Mouse (Mus musculus): Measurements from ENCODE around the gene Cd8b1. TPM values are rescaled to one million over a fixed set of nuclear protein-coding genes. Genes with fewer than 3 reads are reported as not detected.
"Not testable (repeated sequence)": the region's sequence is repeated elsewhere in the genome, so short reads cannot be mapped to it uniquely, and the experiment has no call there.

Cd8b1 gene
- polyA plus RNA-seq, 1 experiment from 2014 or later: not detected

- H3K27ac ChIP-seq (replicated peaks): no peak overlapping the region
- no peaks in the 10 kb centered on the region for H3K9me3 ChIP-seq (replicated peaks)
- H3K4me3 ChIP-seq (replicated peaks): no peak overlapping the region
- WGBS (ENCODE audit: insufficient replicate concordance): 51% methylated on average over 6 of the region's 6 CpGs
- H3K36me3 ChIP-seq (replicated peaks): no peaks in the 10 kb centered on the region
- no peaks in the 10 kb centered on the region for H3K27me3 ChIP-seq
- no peaks in the 10 kb centered on the region for H3K4me1 ChIP-seq (replicated peaks)
- no peak overlapping the region for H3K9ac ChIP-seq
- ATAC-seq (ENCODE audit: insufficient read depth): no peak
- H3K4me2 ChIP-seq: no peak overlapping the region
These were observed 7.3 kb downstream of the Cd8b1 start for GRCm38 (mm10) chr6:71329881-71330280.

- H3K4me1 ChIP-seq (replicated peaks): no peaks in the 10 kb centered on the region
- no peaks in the 10 kb centered on the region for H3K27me3 ChIP-seq
- no peak overlapping the region for H3K27ac ChIP-seq (replicated peaks)
- no peak overlapping the region for H3K4me2 ChIP-seq
- WGBS (ENCODE audit: insufficient replicate concordance): 58% methylated on average over 7 of the region's 7 CpGs
- no peak for ATAC-seq (ENCODE audit: insufficient read depth)
- H3K9me3 ChIP-seq (replicated peaks): no peaks in the 10 kb centered on the region
- no peak overlapping the region for H3K9ac ChIP-seq
- H3K4me3 ChIP-seq (replicated peaks): no peak overlapping the region
- H3K36me3 ChIP-seq (replicated peaks): no peaks in the 10 kb centered on the region
These were observed 7.9 kb downstream of the Cd8b1 start for GRCm38 (mm10) chr6:71330486-71330885.

- WGBS (ENCODE audit: insufficient replicate concordance): 72% methylated on average over 3 of the region's 4 CpGs
- H3K9me3 ChIP-seq (replicated peaks); H3K27ac ChIP-seq (replicated peaks); H3K4me2 ChIP-seq; H3K4me3 ChIP-seq (replicated peaks); ATAC-seq (ENCODE audit: insufficient read depth); H3K36me3 ChIP-seq (replicated peaks); H3K9ac ChIP-seq; H3K27me3 ChIP-seq; H3K4me1 ChIP-seq (replicated peaks): not testable (repeated sequence)
These were observed 8.9 kb downstream of the Cd8b1 start for GRCm38 (mm10) chr6:71331491-71331890.

GRCm38 (mm10) chr6:71332236-71332965 is 9.8 kb downstream of the Cd8b1 start:
- Histone ChIP-seq H3K9me3 (replicated peaks) (no peaks in the 10 kb centered on the region), H3K27ac (replicated peaks) (no peak overlapping the region), H3K4me2 (no peak overlapping the region), H3K9ac (no peak overlapping the region), H3K36me3 (replicated peaks) (no peaks in the 10 kb centered on the region), H3K4me1 (replicated peaks) (no peaks in the 10 kb centered on the region), H3K27me3 (no peaks in the 10 kb centered on the region), H3K4me3 (replicated peaks) (no peak overlapping the region)
- WGBS (ENCODE audit: insufficient replicate concordance): 68% methylated on average over 11 of the region's 11 CpGs
- no peak for ATAC-seq (ENCODE audit: insufficient read depth)

- Histone ChIP-seq H3K27me3 (no peaks in the 10 kb centered on the region), H3K4me3 (replicated peaks) (no peak overlapping the region), H3K36me3 (replicated peaks) (no peaks in the 10 kb centered on the region), H3K9me3 (replicated peaks) (no peaks in the 10 kb centered on the region), H3K9ac (no peak overlapping the region), H3K4me2 (no peak overlapping the region), H3K27ac (replicated peaks) (no peak overlapping the region), H3K4me1 (replicated peaks) (no peaks in the 10 kb centered on the region)
- 64% methylated on average over 3 of the region's 3 CpGs for WGBS (ENCODE audit: insufficient replicate concordance)
- ATAC-seq (ENCODE audit: insufficient read depth): no peak
These were observed 10.4 kb downstream of the Cd8b1 start for GRCm38 (mm10) chr6:71333031-71333430.

GRCm38 (mm10) chr6:71333578-71334273 is 11.1 kb downstream of the Cd8b1 start:
- WGBS (ENCODE audit: insufficient replicate concordance): 70% methylated on average over 11 of the region's 11 CpGs
- H3K4me2 ChIP-seq: no peak overlapping the region
- H3K27me3 ChIP-seq: no peaks in the 10 kb centered on the region
- H3K4me1 ChIP-seq (replicated peaks): no peaks in the 10 kb centered on the region
- no peak overlapping the region for H3K4me3 ChIP-seq (replicated peaks)
- no peak overlapping the region for H3K9ac ChIP-seq
- no peaks in the 10 kb centered on the region for H3K9me3 ChIP-seq (replicated peaks)
- ATAC-seq (ENCODE audit: insufficient read depth): no peak
- no peak overlapping the region for H3K27ac ChIP-seq (replicated peaks)
- H3K36me3 ChIP-seq (replicated peaks): no peaks in the 10 kb centered on the region

GRCm38 (mm10) chr6:71337666-71338065 is 15.1 kb downstream of the Cd8b1 start:
- H3K9me3 ChIP-seq (replicated peaks): no peaks in the 10 kb centered on the region
- no peak overlapping the region for H3K27ac ChIP-seq (replicated peaks)
- H3K4me2 ChIP-seq: no peak overlapping the region
- H3K4me1 ChIP-seq (replicated peaks): no peaks in the 10 kb centered on the region
- H3K27me3 ChIP-seq: no peaks in the 10 kb centered on the region
- no peak overlapping the region for H3K9ac ChIP-seq
- WGBS (ENCODE audit: insufficient replicate concordance): 93% methylated on average over 8 of the region's 8 CpGs
- H3K36me3 ChIP-seq (replicated peaks): no peaks in the 10 kb centered on the region
- H3K4me3 ChIP-seq (replicated peaks): no peak overlapping the region
- no peak for ATAC-seq (ENCODE audit: insufficient read depth)

- Histone ChIP-seq H3K36me3 (replicated peaks) (no peaks in the 10 kb centered on the region), H3K9ac (no peak overlapping the region), H3K27ac (replicated peaks) (no peak overlapping the region), H3K4me3 (replicated peaks) (no peak overlapping the region), H3K4me2 (no peak overlapping the region), H3K9me3 (replicated peaks) (no peaks in the 10 kb centered on the region), H3K4me1 (replicated peaks) (no peaks in the 10 kb centered on the region), H3K27me3 (no peaks in the 10 kb centered on the region)
- 65% methylated on average over 3 of the region's 3 CpGs for WGBS (ENCODE audit: insufficient replicate concordance)
- ATAC-seq (ENCODE audit: insufficient read depth): no peak
These were observed 16.4 kb downstream of the Cd8b1 start for GRCm38 (mm10) chr6:71338941-71339340.

GRCm38 (mm10) chr6:71339351-71339750 is 16.8 kb downstream of the Cd8b1 start:
- no peaks in the 10 kb centered on the region for H3K4me1 ChIP-seq (replicated peaks)
- no peak overlapping the region for H3K27ac ChIP-seq (replicated peaks)
- 54% methylated on average over 4 of the region's 4 CpGs for WGBS (ENCODE audit: insufficient replicate concordance)

GRCm38 (mm10) chr6:71341179-71341578 is 18.6 kb downstream of the Cd8b1 start:
- Histone ChIP-seq H3K4me1 (replicated peaks) (no peaks in the 10 kb centered on the region), H3K4me2 (no peak overlapping the region), H3K27me3 (no peaks in the 10 kb centered on the region), H3K27ac (replicated peaks) (no peak overlapping the region), H3K9me3 (replicated peaks) (no peaks in the 10 kb centered on the region), H3K4me3 (replicated peaks) (no peak overlapping the region), H3K9ac (no peak overlapping the region), H3K36me3 (replicated peaks) (no peaks in the 10 kb centered on the region)
- no peak for ATAC-seq (ENCODE audit: insufficient read depth)
- WGBS (ENCODE audit: insufficient replicate concordance): 70% methylated on average over 9 of the region's 9 CpGs

More at GRCm38 (mm10) chr6:71339351-71339750, 16.8 kb downstream of the Cd8b1 start:
- H3K9me3 ChIP-seq (replicated peaks): no peaks in the 10 kb centered on the region
- H3K27me3 ChIP-seq: no peaks in the 10 kb centered on the region
- no peak overlapping the region for H3K9ac ChIP-seq
- H3K4me3 ChIP-seq (replicated peaks): no peak overlapping the region
- ATAC-seq (ENCODE audit: insufficient read depth): no peak
- no peak overlapping the region for H3K4me2 ChIP-seq
- no peaks in the 10 kb centered on the region for H3K36me3 ChIP-seq (replicated peaks)

- no peak overlapping the region for H3K4me3 ChIP-seq (replicated peaks)
- 0 out of 2 replicates have a peak, but pooled peaks cover 5% of the 10 kb centered on the region for H3K9me3 ChIP-seq (replicated peaks)
- no peak for ATAC-seq (ENCODE audit: insufficient read depth)
- no peak overlapping the region for H3K4me2 ChIP-seq
- H3K27ac ChIP-seq (replicated peaks): no peak overlapping the region
- H3K9ac ChIP-seq: no peak overlapping the region
- H3K27me3 ChIP-seq: no peaks in the 10 kb centered on the region
- no peaks in the 10 kb centered on the region for H3K36me3 ChIP-seq (replicated peaks)
- no peaks in the 10 kb centered on the region for H3K4me1 ChIP-seq (replicated peaks)
- 78% methylated on average over 9 of the region's 9 CpGs for WGBS (ENCODE audit: insufficient replicate concordance)
These were observed 25.4 kb downstream of the Cd8b1 start for GRCm38 (mm10) chr6:71348006-71348405.
